Mouse (Mus musculus) myocyte (in vitro differentiated cells): ENCODE results near the gene Dpm1. TPM values are rescaled to one million over a fixed set of nuclear protein-coding genes. Genes with fewer than 3 reads are reported as not detected.

Experiments
- H3K27me3 ChIP-seq: one replicate; pipeline ENCODE4 v1.6.1; 2011; ENCODE audit not compliant: control insufficient read depth, insufficient read depth, insufficient read length
- H3K36me3 ChIP-seq: one replicate; pipeline ENCODE4 v1.6.1; 2011; ENCODE audit not compliant: control insufficient read depth, insufficient read depth
- H3K4me2 ChIP-seq: one replicate; pipeline ENCODE4 v1.6.1; 2011; ENCODE audit warnings: low read depth, control low read depth
- H3K4me3 ChIP-seq: one replicate; pipeline ENCODE4 v1.5.1; 2011; ENCODE audit warnings: mild to moderate bottlenecking, control low read depth, moderate library complexity
- H3K79me2 ChIP-seq: one replicate; pipeline ENCODE4 v1.6.1; 2011; ENCODE audit not compliant: control insufficient read depth, insufficient read depth
- H3ac ChIP-seq: one replicate; pipeline ENCODE4 v1.6.1; 2011; ENCODE audit not compliant: control insufficient read depth, insufficient read length
- CEBPB ChIP-seq: IDR thresholded peaks from 2 replicates; pipeline ENCODE4 v1.6.1; 2011; ENCODE audit warnings: mild to moderate bottlenecking, moderate library complexity; ENCODE audit not compliant: poor library complexity, insufficient read depth, severe bottlenecking
- E2F4 ChIP-seq: IDR thresholded peaks from one replicate; pipeline ENCODE4 v1.6.1; 2011; ENCODE audit warnings: mild to moderate bottlenecking, control low read depth, moderate library complexity; ENCODE audit not compliant: insufficient read depth
- MAX ChIP-seq: IDR thresholded peaks from one replicate; pipeline ENCODE4 v1.6.1; 2011; ENCODE audit warnings: low read depth, mild to moderate bottlenecking, control low read depth
- MYOD1 ChIP-seq, 3 experiments: IDR thresholded peaks; one replicate each; pipeline ENCODE4 v1.6.1; 2011; ENCODE audit warnings: control low read depth in 2 of 3, low read depth in 2 of 3, mild to moderate bottlenecking in 2 of 3, moderate library complexity in 1 of 3; ENCODE audit not compliant: insufficient read length in 2 of 3, control insufficient read depth in 1 of 3
- MYOG ChIP-seq, 3 experiments: IDR thresholded peaks; one replicate each; pipeline ENCODE4 v1.6.1; 2011; ENCODE audit warnings: control low read depth in 2 of 3, low read depth in 2 of 3, mild to moderate bottlenecking in 2 of 3; ENCODE audit not compliant: insufficient read length in 2 of 3, control insufficient read depth in 1 of 3, insufficient read depth in 1 of 3
- POLR2A ChIP-seq: IDR thresholded peaks from one replicate; pipeline ENCODE4 v1.6.1; 2011; ENCODE audit warnings: low read depth, mild to moderate bottlenecking, control low read depth, moderate library complexity; ENCODE audit not compliant: insufficient read length
- POLR2AphosphoS2 ChIP-seq: IDR thresholded peaks from one replicate; pipeline ENCODE4 v1.6.1; 2011; ENCODE audit warnings: low read depth, control low read depth; ENCODE audit not compliant: insufficient read length
- REST ChIP-seq: IDR thresholded peaks from one replicate; pipeline ENCODE4 v1.6.1; 2011; ENCODE audit warnings: mild to moderate bottlenecking, control low read depth, moderate library complexity; ENCODE audit not compliant: insufficient read depth, insufficient read length
- SRF ChIP-seq: IDR thresholded peaks from one replicate; pipeline ENCODE4 v1.6.1; 2011; ENCODE audit warnings: low read depth; ENCODE audit not compliant: control insufficient read depth, insufficient read length
- TCF12 ChIP-seq: IDR thresholded peaks from one replicate; pipeline ENCODE4 v1.6.1; 2011; ENCODE audit warnings: mild to moderate bottlenecking, control low read depth; ENCODE audit not compliant: poor library complexity, insufficient read depth, severe bottlenecking
- TCF3 ChIP-seq: IDR thresholded peaks from one replicate; pipeline ENCODE4 v1.6.1; 2011; ENCODE audit warnings: low read depth, control low read depth; ENCODE audit not compliant: insufficient read length
- USF1 ChIP-seq: IDR thresholded peaks from one replicate; pipeline ENCODE4 v1.6.1; 2011; ENCODE audit warnings: low read depth, mild to moderate bottlenecking, control low read depth, moderate library complexity
- polyA plus RNA-seq: library from polyadenylated mRNA; unstranded; fragments of >200 nt; fragmentation: generic; extraction: Trizol; gene quantifications from one replicate; pipeline ENCODE4 v1.2.1, GENCODE M21; 2012; ENCODE audit warnings: missing spikeins

Gene Dpm1
- polyA plus RNA-seq, 1 experiment = 39.3 TPM

DNA sequence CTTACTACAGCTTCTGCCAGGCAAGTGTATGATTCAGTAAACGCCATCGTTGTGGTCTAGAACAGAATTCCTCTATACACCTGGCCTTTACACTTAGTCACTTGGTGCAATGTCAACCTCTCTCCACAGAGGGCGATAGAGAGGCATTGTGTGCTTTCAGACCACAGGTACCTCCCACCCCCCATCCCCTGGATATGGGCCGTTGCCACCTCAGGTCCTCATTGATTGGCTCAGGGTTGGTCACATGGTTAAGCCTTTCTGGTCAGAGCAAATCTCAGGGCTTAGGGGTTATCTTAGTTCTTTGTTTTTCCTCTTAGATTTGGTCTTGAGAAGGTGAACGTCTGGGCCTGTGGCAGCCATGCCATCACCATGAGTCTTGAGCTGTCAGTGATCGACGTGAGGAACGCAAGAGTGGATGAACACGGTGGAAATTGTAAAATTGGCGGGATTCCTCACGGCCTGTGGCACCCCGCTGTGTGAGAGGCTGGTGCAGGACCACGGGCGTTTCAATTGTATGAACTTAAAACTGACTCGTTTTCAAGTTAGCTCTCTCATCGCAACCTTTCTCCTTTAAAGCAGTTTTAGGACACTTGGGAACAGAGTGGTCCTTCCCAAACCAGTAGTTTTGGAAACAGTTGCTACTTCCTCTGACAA lies 22.4 kb upstream of the Dpm1 start:
- H3K27me3 ChIP-seq = peaks cover 25% of the 10 kb centered on the region
- H3K36me3 ChIP-seq = no peaks in the 10 kb centered on the region
- no peak overlapping the region for H3K4me2 ChIP-seq
- H3K4me3 ChIP-seq = no peak overlapping the region
- no peaks in the 10 kb centered on the region for H3K79me2 ChIP-seq
- TF ChIP-seq MAX = no peak
- no peak for TF ChIP-seq REST
- TF ChIP-seq POLR2A = no peak
- no peak for TF ChIP-seq USF1
- TF ChIP-seq MYOD1 (IDR thresholded peaks at IDR 0.05; ENCODE audit: control insufficient read depth in 1 of 3, insufficient read length in 2 of 3, low read depth in 2 of 3) = no peak
- TF ChIP-seq MYOG (IDR thresholded peaks at IDR 0.05; ENCODE audit: control insufficient read depth in 1 of 3, insufficient read depth in 1 of 3, insufficient read length in 2 of 3, low read depth in 2 of 3) = no peak
- TF ChIP-seq CEBPB = no peak
- TF ChIP-seq TCF12 = no peak
- no peak for TF ChIP-seq E2F4
- no peak for TF ChIP-seq SRF
- no peak for TF ChIP-seq POLR2AphosphoS2
- TF ChIP-seq TCF3 = no peak
- no peak overlapping the region for H3ac ChIP-seq

DNA sequence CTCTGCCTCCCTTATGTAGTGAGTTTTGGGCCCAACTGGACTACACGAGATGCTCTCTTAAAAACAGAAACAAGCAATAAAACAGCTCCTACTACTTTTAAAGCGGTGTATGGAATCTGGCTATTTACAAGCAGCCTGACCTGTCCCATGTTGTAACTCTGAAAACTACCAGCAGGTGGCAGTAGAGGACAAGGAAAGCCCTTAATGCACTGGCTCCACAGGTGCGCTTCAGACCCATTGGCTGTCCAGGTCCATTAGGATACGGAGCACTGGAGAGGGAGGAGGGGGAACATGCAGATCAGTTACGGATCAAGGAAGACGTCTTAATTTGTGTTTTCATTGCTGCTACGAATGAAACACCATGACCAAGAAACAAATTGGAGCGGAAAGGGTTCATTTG lies 19.9 kb upstream of the Dpm1 start:
- TF ChIP-seq CEBPB = no peak
- no peak for TF ChIP-seq TCF12
- TF ChIP-seq SRF = no peak
- no peak for TF ChIP-seq POLR2AphosphoS2
- TF ChIP-seq TCF3 = no peak
- no peak for TF ChIP-seq USF1
- no peak for TF ChIP-seq POLR2A
- no peak for TF ChIP-seq E2F4
- TF ChIP-seq REST = no peak
- TF ChIP-seq MYOD1 (IDR thresholded peaks at IDR 0.05; ENCODE audit: control insufficient read depth in 1 of 3, insufficient read length in 2 of 3, low read depth in 2 of 3) = no peak
- TF ChIP-seq MAX = no peak
- TF ChIP-seq MYOG (IDR thresholded peaks at IDR 0.05; ENCODE audit: control insufficient read depth in 1 of 3, insufficient read depth in 1 of 3, insufficient read length in 2 of 3, low read depth in 2 of 3) = no peak
- no peaks in the 10 kb centered on the region for H3K36me3 ChIP-seq
- no peaks in the 10 kb centered on the region for H3K79me2 ChIP-seq
- no peak overlapping the region for H3ac ChIP-seq
- peaks cover 37% of the 10 kb centered on the region for H3K27me3 ChIP-seq
- no peak overlapping the region for H3K4me2 ChIP-seq
- H3K4me3 ChIP-seq = no peak overlapping the region

DNA sequence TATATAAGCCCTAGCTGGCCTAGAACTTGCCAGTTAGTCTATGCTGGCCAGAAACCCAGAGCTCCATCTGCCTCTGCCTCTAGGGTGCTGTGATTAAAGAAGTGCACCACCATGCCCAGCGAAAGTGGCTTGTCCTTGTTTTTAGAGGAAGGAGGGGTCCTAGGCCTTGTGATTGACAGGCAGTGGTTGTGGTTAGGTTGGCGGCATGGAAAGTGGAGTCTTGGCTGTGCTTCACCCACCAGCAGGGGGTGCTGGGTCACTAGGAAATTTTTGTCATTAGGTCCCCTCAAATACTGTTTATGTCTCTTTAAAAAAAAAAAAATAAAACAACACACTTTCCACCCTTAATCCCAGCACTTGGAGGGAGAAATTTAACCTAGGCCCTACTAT lies 18.5 kb upstream of the Dpm1 start:
- no peaks in the 10 kb centered on the region for H3K36me3 ChIP-seq
- no peak overlapping the region for H3K4me3 ChIP-seq
- H3K27me3 ChIP-seq = peaks cover 33% of the 10 kb centered on the region
- no peaks in the 10 kb centered on the region for H3K79me2 ChIP-seq
- no peak overlapping the region for H3ac ChIP-seq
- H3K4me2 ChIP-seq = no peak overlapping the region
- TF ChIP-seq REST = no peak
- no peak for TF ChIP-seq MYOD1 (IDR thresholded peaks at IDR 0.05; ENCODE audit: control insufficient read depth in 1 of 3, insufficient read length in 2 of 3, low read depth in 2 of 3)
- TF ChIP-seq POLR2A = no peak
- TF ChIP-seq TCF12 = no peak
- TF ChIP-seq MAX = no peak
- TF ChIP-seq POLR2AphosphoS2 = no peak
- TF ChIP-seq E2F4 = no peak
- no peak for TF ChIP-seq SRF
- no peak for TF ChIP-seq CEBPB
- TF ChIP-seq TCF3 = no peak
- TF ChIP-seq USF1 = no peak
- TF ChIP-seq MYOG (IDR thresholded peaks at IDR 0.05; ENCODE audit: control insufficient read depth in 1 of 3, insufficient read depth in 1 of 3, insufficient read length in 2 of 3, low read depth in 2 of 3) = no peak

DNA sequence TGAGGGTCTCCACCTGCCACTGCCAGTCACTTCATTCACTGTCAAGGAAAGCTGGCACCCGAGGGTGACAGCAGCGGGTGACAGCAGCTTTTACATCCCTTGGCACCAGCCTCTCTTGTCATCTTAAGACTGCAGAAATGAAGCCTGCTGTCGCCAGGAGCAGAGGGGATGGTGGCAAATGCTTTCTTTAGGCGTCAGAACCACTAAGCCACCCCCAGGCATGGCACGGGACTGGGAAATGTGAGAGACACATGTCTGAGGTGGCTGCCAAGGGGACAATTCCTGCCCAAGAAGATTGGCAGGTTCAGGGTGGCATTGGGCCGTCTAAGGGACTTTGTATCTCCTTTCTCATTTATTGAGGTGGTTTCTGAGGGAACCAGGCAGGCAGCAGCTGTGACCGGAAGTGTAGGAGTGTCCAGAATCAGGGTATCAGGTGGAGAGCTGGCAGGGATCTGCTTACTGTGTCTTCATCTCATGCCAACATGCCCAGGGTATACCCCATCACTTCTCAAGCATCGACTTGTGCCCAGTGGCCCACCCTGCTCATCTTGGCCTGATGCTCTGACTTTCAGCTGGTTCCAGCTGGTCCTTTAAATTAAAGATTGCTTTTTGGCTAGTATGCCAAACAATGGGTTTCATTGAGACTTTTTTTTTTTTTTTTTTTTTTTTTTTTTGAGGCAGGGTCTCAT lies 17.9 kb upstream of the Dpm1 start:
- H3K4me2 ChIP-seq = no peak overlapping the region
- peaks cover 30% of the 10 kb centered on the region for H3K27me3 ChIP-seq
- no peaks in the 10 kb centered on the region for H3K79me2 ChIP-seq
- H3ac ChIP-seq = no peak overlapping the region
- H3K36me3 ChIP-seq = no peaks in the 10 kb centered on the region
- H3K4me3 ChIP-seq = no peak overlapping the region
- no peak for TF ChIP-seq E2F4
- TF ChIP-seq REST = no peak
- no peak for TF ChIP-seq MAX
- no peak for TF ChIP-seq SRF
- no peak for TF ChIP-seq MYOG (IDR thresholded peaks at IDR 0.05; ENCODE audit: control insufficient read depth in 1 of 3, insufficient read depth in 1 of 3, insufficient read length in 2 of 3, low read depth in 2 of 3)
- TF ChIP-seq POLR2AphosphoS2 = no peak
- TF ChIP-seq TCF3 = no peak
- TF ChIP-seq USF1 = no peak
- TF ChIP-seq CEBPB = no peak
- no peak for TF ChIP-seq TCF12
- TF ChIP-seq POLR2A = no peak
- TF ChIP-seq MYOD1 (IDR thresholded peaks at IDR 0.05; ENCODE audit: control insufficient read depth in 1 of 3, insufficient read length in 2 of 3, low read depth in 2 of 3) = no peak
